Mouse (Mus musculus): ENCODE data around the gene Rmdn2.

DNA sequence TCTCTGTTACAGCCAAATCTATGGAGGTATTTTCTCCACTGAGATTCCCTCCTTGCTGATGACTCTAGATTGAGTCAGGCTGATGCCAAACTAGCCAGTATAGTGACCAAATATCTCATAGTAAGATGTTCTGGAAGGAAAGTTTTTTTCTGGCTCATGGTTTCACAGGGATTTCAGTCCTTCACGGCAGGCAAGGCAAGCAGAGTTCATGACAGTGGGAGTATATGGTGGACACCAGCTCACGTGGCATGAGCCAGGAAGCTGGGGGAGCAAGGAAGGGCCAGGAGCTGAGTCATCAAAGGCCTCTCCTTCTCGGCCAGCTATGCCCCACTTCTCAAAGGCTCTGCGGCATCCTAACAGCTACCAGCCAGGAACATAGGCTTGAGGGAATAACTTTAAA, 11.6 kb upstream of the Rmdn2 start:
- TF ChIP-seq CTCF (conservative IDR thresholded peaks at IDR 0.05; ENCODE audit: insufficient read depth, insufficient read length, low read depth, low read length) (no peak), POLR2A (IDR thresholded peaks at IDR 0.05; ENCODE audit: low read depth, low read length) (no peak)
